Mouse (Mus musculus) limb, embryonic 12.5 days (tissue): ENCODE data around the gene Bckdk. TPM values are rescaled to one million over a fixed set of nuclear protein-coding genes. Genes with fewer than 3 reads are reported as not detected.
"Not testable (repeated sequence)": the region's sequence is repeated elsewhere in the genome, so short reads cannot be mapped to it uniquely, and the experiment has no call there.

Source experiments
- ATAC-seq: fragments of 200-750 bp; cut with Nextera tagmentation; 2 replicates; pipeline ENCODE4 v1.8.0; 2017; ENCODE audit warnings: low read depth, moderate TSS enrichment; ENCODE audit not compliant: insufficient number of reproducible peaks, insufficient read depth, low FRiP score, low TSS enrichment
- H3K27ac ChIP-seq: fragments of 300-500 bp; sonication (generic); 2 replicates; pipeline ENCODE4 v1.5.1; 2016; ENCODE audit warnings: mild to moderate bottlenecking, moderate library complexity
- H3K27me3 ChIP-seq: fragments of 300-500 bp; sonication (generic); 2 replicates; pipeline ENCODE4 v1.6.1; 2016; ENCODE audit warnings: mild to moderate bottlenecking, moderate library complexity
- H3K36me3 ChIP-seq: fragments of 300-500 bp; sonication (generic); 2 replicates; pipeline ENCODE4 v1.6.1; 2016; ENCODE audit warnings: mild to moderate bottlenecking, moderate library complexity
- H3K4me1 ChIP-seq: fragments of 300-500 bp; sonication (generic); replicated peaks from 2 replicates; pipeline ENCODE4 v1.6.1; 2016
- H3K4me2 ChIP-seq: fragments of 300-500 bp; sonication (generic); 2 replicates; pipeline ENCODE4 v1.6.1; 2016; ENCODE audit warnings: mild to moderate bottlenecking, moderate library complexity
- H3K4me3 ChIP-seq: fragments of 300-500 bp; sonication (generic); replicated peaks from 2 replicates; pipeline ENCODE4 v1.5.1; 2016; ENCODE audit warnings: mild to moderate bottlenecking
- H3K9ac ChIP-seq: fragments of 300-500 bp; sonication (generic); replicated peaks from 2 replicates; pipeline ENCODE4 v1.6.1; 2016; ENCODE audit warnings: mild to moderate bottlenecking, moderate library complexity
- H3K9me3 ChIP-seq: fragments of 300-500 bp; sonication (generic); 2 replicates; pipeline ENCODE4 v1.6.1; 2016; ENCODE audit warnings: mild to moderate bottlenecking, moderate library complexity
- WGBS: fragments of 180-500 bp; shearing (Covaris S2); methylation state at CpG from one replicate; pipeline ENCODE4 v1.1.7; 2016; 5-methylcytosine and 5-hydroxymethylcytosine counted together
- polyA plus RNA-seq: library from polyadenylated mRNA; unstranded; fragments of >200 nt; fragmentation: Nextera tagmentation; extraction: Ambion mirVana; gene quantifications from 2 replicates; pipeline ENCODE4 v1.2.1, GENCODE M21; 2016

The Bckdk gene
- polyA plus RNA-seq, 1 experiment from 2014 or later: 83.0 TPM

- Histone ChIP-seq H3K27ac (no peak overlapping the region), H3K9ac (no peak overlapping the region), H3K36me3 (peaks cover 68% of the 10 kb centered on the region), H3K4me2 (no peak overlapping the region), H3K4me3 (no peak overlapping the region), H3K4me1 (peaks cover 27% of the 10 kb centered on the region), H3K9me3 (no peaks in the 10 kb centered on the region), H3K27me3 (no peaks in the 10 kb centered on the region)
- 98% methylated on average over 9 of the region's 9 CpGs for WGBS
- no peak for ATAC-seq
These were observed 24.6 kb upstream of the Bckdk start for GRCm38 (mm10) chr7:127879301-127879700.

- H3K27ac ChIP-seq: no peak overlapping the region
These were observed 23.5 kb upstream of the Bckdk start for GRCm38 (mm10) chr7:127880431-127880830.

GRCm38 (mm10) chr7:127885951-127886350, 17.9 kb upstream of the Bckdk start:
- no peak overlapping the region for H3K9ac ChIP-seq
- H3K36me3 ChIP-seq: peaks cover 100% of the 10 kb centered on the region
- H3K27ac ChIP-seq: no peak overlapping the region
- ATAC-seq: no peak
- H3K4me1 ChIP-seq: peaks cover 17% of the 10 kb centered on the region
- no peaks in the 10 kb centered on the region for H3K27me3 ChIP-seq
- WGBS: 56% methylated on average over 6 of the region's 6 CpGs
- no peak overlapping the region for H3K4me3 ChIP-seq
- no peaks in the 10 kb centered on the region for H3K9me3 ChIP-seq
- H3K4me2 ChIP-seq: no peak overlapping the region

More at GRCm38 (mm10) chr7:127880431-127880830, 23.5 kb upstream of the Bckdk start:
- Histone ChIP-seq H3K4me3 (no peak overlapping the region), H3K36me3 (peaks cover 79% of the 10 kb centered on the region), H3K4me1 (peaks cover 23% of the 10 kb centered on the region), H3K27me3 (no peaks in the 10 kb centered on the region), H3K4me2 (no peak overlapping the region), H3K9ac (no peak overlapping the region), H3K9me3 (no peaks in the 10 kb centered on the region)
- 87% methylated on average over 12 of the region's 12 CpGs for WGBS
- no peak for ATAC-seq

- H3K9me3 ChIP-seq: no peaks in the 10 kb centered on the region
- ATAC-seq: no peak
- no peaks in the 10 kb centered on the region for H3K27me3 ChIP-seq
- WGBS: 91% methylated on average over 6 of the region's 6 CpGs
- no peak overlapping the region for H3K27ac ChIP-seq
- no peak overlapping the region for H3K4me2 ChIP-seq
- H3K4me3 ChIP-seq: no peak overlapping the region
- peaks cover 100% of the 10 kb centered on the region for H3K36me3 ChIP-seq
- H3K4me1 ChIP-seq: peaks cover 17% of the 10 kb centered on the region
- no peak overlapping the region for H3K9ac ChIP-seq
These were observed 17.3 kb upstream of the Bckdk start for GRCm38 (mm10) chr7:127886551-127886950.

- 83% methylated on average over 8 of the region's 8 CpGs for WGBS
These were observed 16.7 kb upstream of the Bckdk start for GRCm38 (mm10) chr7:127887191-127887590.

GRCm38 (mm10) chr7:127887781-127888180, 16.1 kb upstream of the Bckdk start:
- Histone ChIP-seq H3K27me3 (no peaks in the 10 kb centered on the region), H3K27ac (no peak overlapping the region), H3K9ac (no peak overlapping the region), H3K4me2 (no peak overlapping the region), H3K9me3 (no peaks in the 10 kb centered on the region), H3K36me3 (peaks cover 98% of the 10 kb centered on the region), H3K4me3 (no peak overlapping the region), H3K4me1 (peaks cover 17% of the 10 kb centered on the region)
- ATAC-seq: no peak
- 86% methylated on average over 3 of the region's 3 CpGs for WGBS

More at GRCm38 (mm10) chr7:127887191-127887590, 16.7 kb upstream of the Bckdk start:
- no peaks in the 10 kb centered on the region for H3K27me3 ChIP-seq
- no peak overlapping the region for H3K4me3 ChIP-seq
- no peak for ATAC-seq
- H3K36me3 ChIP-seq: peaks cover 98% of the 10 kb centered on the region
- H3K27ac ChIP-seq: no peak overlapping the region
- H3K4me1 ChIP-seq: peaks cover 17% of the 10 kb centered on the region
- no peaks in the 10 kb centered on the region for H3K9me3 ChIP-seq
- no peak overlapping the region for H3K4me2 ChIP-seq
- 0 out of 2 replicates have a peak overlapping the region, but pooled peaks have one; percentile 23 for H3K9ac ChIP-seq

- Histone ChIP-seq H3K9me3 (no peaks in the 10 kb centered on the region), H3K27me3 (no peaks in the 10 kb centered on the region), H3K4me3 (no peak overlapping the region), H3K36me3 (peaks cover 98% of the 10 kb centered on the region), H3K9ac (no peak overlapping the region), H3K4me2 (no peak overlapping the region), H3K4me1 (peaks cover 9% of the 10 kb centered on the region), H3K27ac (no peak overlapping the region)
- no peak for ATAC-seq
- WGBS: 74% methylated on average over 3 of the region's 3 CpGs
These were observed 15.1 kb upstream of the Bckdk start for GRCm38 (mm10) chr7:127888821-127889220.

- Histone ChIP-seq H3K27me3 (no peaks in the 10 kb centered on the region), H3K4me1 (peaks cover 13% of the 10 kb centered on the region), H3K36me3 (peaks cover 80% of the 10 kb centered on the region), H3K27ac (no peak within 1 kb of the TSS), H3K4me3 (no peak within 1 kb of the TSS), H3K4me2 (no peak within 1 kb of the TSS), H3K9me3 (no peaks in the 10 kb centered on the region), H3K9ac (no peak within 1 kb of the TSS)
- WGBS: 26% methylated on average over 4 of the region's 4 CpGs
- ATAC-seq: no peak
These were observed 13.1 kb upstream of the Bckdk start, which contains the start of gene Prss53 for GRCm38 (mm10) chr7:127890798-127891197. Gene Prss53 (minus strand): TSS chr7:127890970.

- Histone ChIP-seq H3K9ac (peak overlapping the region; percentile 70; the same call in 1 of the 2 replicates), H3K27me3 (0 out of 2 replicates have a peak, but pooled peaks cover under 1% of the 10 kb centered on the region), H3K36me3 (peaks cover 43% of the 10 kb centered on the region), H3K4me3 (peak overlapping the region; percentile 59), H3K4me1 (peaks cover 13% of the 10 kb centered on the region), H3K4me2 (peak overlapping the region; percentile 79), H3K27ac (no peak overlapping the region), H3K9me3 (no peaks in the 10 kb centered on the region)
- no peak for ATAC-seq
- WGBS: 72% methylated on average over 5 of the region's 5 CpGs
These were observed 9.4 kb upstream of the Bckdk start for GRCm38 (mm10) chr7:127894480-127894879.

GRCm38 (mm10) chr7:127895442-127895841, 8.4 kb upstream of the Bckdk start, which contains the start of the genes Gm21974 and Vkorc1:
Gene Gm21974 (minus strand): TSS chr7:127895454.
Gene Vkorc1 (minus strand): TSS chr7:127895617.
- Histone ChIP-seq H3K4me1 (peaks cover 13% of the 10 kb centered on the region), H3K4me2 (peak within 1 kb of the TSS; percentile 79), H3K27me3 (0 out of 2 replicates have a peak, but pooled peaks cover 2% of the 10 kb centered on the region), H3K36me3 (peaks cover 33% of the 10 kb centered on the region), H3K9me3 (no peaks in the 10 kb centered on the region), H3K27ac (peak within 1 kb of the TSS; percentile 80), H3K9ac (peak within 1 kb of the TSS; percentile 70), H3K4me3 (peak within 1 kb of the TSS; percentile 59)
- peak; percentile 98 for ATAC-seq
- WGBS: under 1% methylated on average over 26 of the region's 26 CpGs

GRCm38 (mm10) chr7:127895891-127896290, 8.0 kb upstream of the Bckdk start:
- 63% methylated on average over 7 of the region's 7 CpGs for WGBS
- not testable (repeated sequence) for H3K27me3 ChIP-seq, H3K4me1 ChIP-seq, H3K9ac ChIP-seq, ATAC-seq, H3K9me3 ChIP-seq, H3K27ac ChIP-seq
- H3K4me2 ChIP-seq: peak overlapping the region; percentile 79
- H3K36me3 ChIP-seq: peaks cover 29% of the 10 kb centered on the region
- H3K4me3 ChIP-seq: peak overlapping the region; percentile 59

- Histone ChIP-seq H3K36me3 (peaks cover 24% of the 10 kb centered on the region), H3K4me2 (no peak overlapping the region), H3K9me3 (no peaks in the 10 kb centered on the region), H3K4me1 (peaks cover 9% of the 10 kb centered on the region), H3K27me3 (0 out of 2 replicates have a peak, but pooled peaks cover 2% of the 10 kb centered on the region), H3K27ac (no peak overlapping the region), H3K9ac (no peak overlapping the region), H3K4me3 (no peak overlapping the region)
- ATAC-seq: no peak
- 55% methylated on average over 13 of the region's 13 CpGs for WGBS
These were observed 7.5 kb upstream of the Bckdk start for GRCm38 (mm10) chr7:127896384-127896783.
